Mouse (Mus musculus): ENCODE data around the gene Osbpl8. TPM values are rescaled to one million over a fixed set of nuclear protein-coding genes. Genes with fewer than 3 reads are reported as not detected.

The Osbpl8 gene
- polyA plus RNA-seq (2015; fragmentation: Nextera tagmentation; extraction: Ambion mirVana) = 13.1 and 13.7 TPM in 2 replicates

GRCm38 (mm10) chr10:111164304-111165218 is at the start of gene Osbpl8:
Osbpl8 (plus strand) TSS chr10:111164752.
- Histone ChIP-seq H3K4me2 (peak within 1 kb of the TSS; percentile 72), H3K36me3 (no peaks in the 10 kb centered on the region), H3K9ac (peak within 1 kb of the TSS; percentile 94), H3K27me3 (no peaks in the 10 kb centered on the region), H3K27ac (peak within 1 kb of the TSS; percentile 92), H3K9me3 (no peaks in the 10 kb centered on the region), H3K4me3 (peak within 1 kb of the TSS; percentile 94), H3K4me1 (peaks cover 12% of the 10 kb centered on the region; the same call in 1 of the 2 replicates)
- under 1% methylated on average over 82 of the region's 84 CpGs for WGBS
- ATAC-seq (ENCODE audit: insufficient number of reproducible peaks, insufficient read depth, low FRiP score, low TSS enrichment, low read depth) = peak; percentile 93

DNA sequence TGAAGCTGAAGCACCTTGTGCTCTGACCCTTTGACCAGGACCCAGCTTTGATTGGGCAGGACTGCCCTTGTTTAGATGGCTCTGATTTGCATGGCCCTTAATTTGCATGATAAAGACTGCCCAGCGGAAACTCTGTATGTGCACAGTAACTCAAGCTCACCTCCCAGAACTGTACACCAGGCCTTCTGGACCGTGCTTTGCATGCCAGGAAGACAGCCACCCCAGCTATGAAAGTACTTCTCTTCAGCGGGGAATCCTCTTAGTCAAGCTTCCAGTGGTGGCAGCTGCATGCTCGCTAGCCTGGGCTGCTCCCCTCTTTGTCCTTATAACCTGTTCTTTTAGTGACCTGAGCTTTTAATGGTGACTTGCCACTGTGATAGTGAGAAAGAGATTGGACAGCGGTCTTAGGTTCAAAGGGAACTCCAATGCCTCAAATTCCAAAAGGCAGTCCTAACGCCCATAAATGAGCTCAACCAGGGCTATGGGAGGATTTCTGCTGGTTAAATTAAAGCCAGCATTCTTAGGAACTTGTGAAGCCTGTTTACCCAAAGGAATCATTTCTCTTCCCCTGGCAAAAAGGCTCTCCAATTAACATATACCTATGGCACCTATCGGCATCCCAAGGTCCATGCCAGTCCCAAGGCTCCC is 47.2 kb upstream of the Osbpl8 start:
- H3K4me3 ChIP-seq = no peak overlapping the region
- H3K4me2 ChIP-seq = no peak overlapping the region
- no peaks in the 10 kb centered on the region for H3K9me3 ChIP-seq
- no peaks in the 10 kb centered on the region for H3K36me3 ChIP-seq
- H3K27ac ChIP-seq = no peak overlapping the region
- no peaks in the 10 kb centered on the region for H3K4me1 ChIP-seq
- no peaks in the 10 kb centered on the region for H3K27me3 ChIP-seq
- no peak overlapping the region for H3K9ac ChIP-seq
- WGBS = 61% methylated on average over 7 of the region's 7 CpGs
- ATAC-seq (ENCODE audit: insufficient number of reproducible peaks, insufficient read depth, low FRiP score, low TSS enrichment, low read depth) = no peak

GRCm38 (mm10) chr10:111118292-111118691 is 46.3 kb upstream of the Osbpl8 start:
- no peak overlapping the region for H3K9ac ChIP-seq
- H3K27me3 ChIP-seq = no peaks in the 10 kb centered on the region
- WGBS = 68% methylated on average over 9 of the region's 9 CpGs
- no peaks in the 10 kb centered on the region for H3K4me1 ChIP-seq
- no peak overlapping the region for H3K27ac ChIP-seq
- ATAC-seq (ENCODE audit: insufficient number of reproducible peaks, insufficient read depth, low FRiP score, low TSS enrichment, low read depth) = no peak
- no peaks in the 10 kb centered on the region for H3K9me3 ChIP-seq
- H3K4me3 ChIP-seq = no peak overlapping the region
- no peak overlapping the region for H3K4me2 ChIP-seq
- no peaks in the 10 kb centered on the region for H3K36me3 ChIP-seq

DNA sequence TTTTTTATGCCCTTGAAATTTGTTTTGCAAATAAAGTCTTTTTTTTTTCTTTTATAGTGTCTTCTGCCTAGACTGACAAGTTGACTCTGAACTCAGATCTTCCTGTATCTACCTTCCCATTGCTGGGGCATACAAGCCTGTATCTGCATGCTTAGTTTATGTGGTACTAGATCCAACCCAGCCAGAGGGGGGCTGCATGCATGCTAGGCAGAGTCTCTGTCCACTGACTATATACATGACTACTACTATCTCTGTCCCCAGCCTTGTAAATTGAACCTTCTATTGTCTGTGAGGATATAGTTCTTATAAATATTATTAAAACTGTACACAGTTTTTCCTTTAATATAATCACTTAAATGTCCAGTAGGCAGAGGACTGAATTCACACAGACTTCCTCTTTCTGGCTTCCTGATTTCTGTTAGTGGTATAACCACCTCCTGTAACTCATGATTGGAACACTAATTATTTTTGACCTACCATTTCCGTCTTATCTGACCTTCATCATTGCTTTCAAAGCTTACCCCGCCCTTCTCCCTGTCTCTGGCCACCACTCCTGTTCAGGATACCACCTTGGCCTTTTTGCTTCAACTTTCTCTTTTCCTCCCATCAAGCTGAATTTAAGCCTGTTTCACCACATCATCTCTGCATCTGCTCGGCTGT is 45.4 kb upstream of the Osbpl8 start:
- H3K4me3 ChIP-seq = no peak overlapping the region
- 56% methylated on average over 3 of the region's 3 CpGs for WGBS
- no peak overlapping the region for H3K27ac ChIP-seq
- no peak for ATAC-seq (ENCODE audit: insufficient number of reproducible peaks, insufficient read depth, low FRiP score, low TSS enrichment, low read depth)
- no peaks in the 10 kb centered on the region for H3K36me3 ChIP-seq
- no peaks in the 10 kb centered on the region for H3K27me3 ChIP-seq
- H3K4me1 ChIP-seq = no peaks in the 10 kb centered on the region
- H3K4me2 ChIP-seq = no peak overlapping the region
- H3K9me3 ChIP-seq = no peaks in the 10 kb centered on the region
- H3K9ac ChIP-seq = no peak overlapping the region

DNA sequence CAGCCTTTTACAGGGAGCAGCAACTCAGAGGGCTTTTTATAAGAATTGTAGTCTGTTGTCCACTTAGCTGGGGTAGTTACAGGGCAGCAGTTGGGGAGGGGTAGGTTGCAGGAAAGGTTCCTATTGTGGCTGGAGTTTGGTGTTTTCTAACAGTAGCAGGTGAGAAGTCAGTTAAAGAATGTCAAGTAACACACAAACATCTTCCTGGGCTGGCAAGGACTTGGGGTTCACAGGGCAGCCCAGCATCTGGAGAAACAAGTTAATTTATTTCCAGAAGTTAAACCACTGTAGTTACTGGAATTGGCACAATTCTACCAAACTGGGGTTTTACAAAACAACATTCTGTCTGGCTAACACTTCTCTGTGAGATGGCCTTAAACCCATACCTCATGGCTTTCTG is 44.8 kb upstream of the Osbpl8 start:
- no peaks in the 10 kb centered on the region for H3K4me1 ChIP-seq
- ATAC-seq (ENCODE audit: insufficient number of reproducible peaks, insufficient read depth, low FRiP score, low TSS enrichment, low read depth) = no peak
- H3K4me2 ChIP-seq = no peak overlapping the region
- H3K36me3 ChIP-seq = no peaks in the 10 kb centered on the region
- no peaks in the 10 kb centered on the region for H3K9me3 ChIP-seq
- no peaks in the 10 kb centered on the region for H3K27me3 ChIP-seq
- H3K27ac ChIP-seq = no peak overlapping the region
- no peak overlapping the region for H3K9ac ChIP-seq
- no peak overlapping the region for H3K4me3 ChIP-seq

GRCm38 (mm10) chr10:111122864-111123398 is 41.6 kb upstream of the Osbpl8 start:
- Histone ChIP-seq H3K27ac (no peak overlapping the region), H3K9me3 (no peaks in the 10 kb centered on the region), H3K4me2 (no peak overlapping the region), H3K9ac (no peak overlapping the region), H3K4me1 (no peaks in the 10 kb centered on the region), H3K4me3 (no peak overlapping the region), H3K27me3 (no peaks in the 10 kb centered on the region), H3K36me3 (no peaks in the 10 kb centered on the region)
- WGBS = 70% methylated on average over 10 of the region's 10 CpGs
- ATAC-seq (ENCODE audit: insufficient number of reproducible peaks, insufficient read depth, low FRiP score, low TSS enrichment, low read depth) = no peak

- Histone ChIP-seq H3K4me2 (no peak overlapping the region), H3K4me3 (no peak overlapping the region), H3K9me3 (no peaks in the 10 kb centered on the region), H3K27ac (no peak overlapping the region), H3K4me1 (no peaks in the 10 kb centered on the region), H3K27me3 (no peaks in the 10 kb centered on the region), H3K9ac (no peak overlapping the region), H3K36me3 (no peaks in the 10 kb centered on the region)
- ATAC-seq (ENCODE audit: insufficient number of reproducible peaks, insufficient read depth, low FRiP score, low TSS enrichment, low read depth) = no peak
- 89% methylated on average over 7 of the region's 7 CpGs for WGBS
Measured at GRCm38 (mm10) chr10:111124175-111124574, 40.4 kb upstream of the Osbpl8 start.

GRCm38 (mm10) chr10:111124767-111125315 is 39.7 kb upstream of the Osbpl8 start:
- no peak overlapping the region for H3K4me2 ChIP-seq
- no peaks in the 10 kb centered on the region for H3K9me3 ChIP-seq
- 60% methylated on average over 1 of the region's 1 CpGs for WGBS
- no peak overlapping the region for H3K27ac ChIP-seq
- H3K4me1 ChIP-seq = no peaks in the 10 kb centered on the region
- no peak overlapping the region for H3K9ac ChIP-seq
- H3K36me3 ChIP-seq = no peaks in the 10 kb centered on the region
- no peaks in the 10 kb centered on the region for H3K27me3 ChIP-seq
- no peak overlapping the region for H3K4me3 ChIP-seq
- no peak for ATAC-seq (ENCODE audit: insufficient number of reproducible peaks, insufficient read depth, low FRiP score, low TSS enrichment, low read depth)

- Histone ChIP-seq H3K27ac (no peak overlapping the region), H3K36me3 (no peaks in the 10 kb centered on the region), H3K4me3 (no peak overlapping the region), H3K9me3 (no peaks in the 10 kb centered on the region), H3K4me1 (no peaks in the 10 kb centered on the region), H3K9ac (no peak overlapping the region), H3K27me3 (no peaks in the 10 kb centered on the region), H3K4me2 (no peak overlapping the region)
- ATAC-seq (ENCODE audit: insufficient number of reproducible peaks, insufficient read depth, low FRiP score, low TSS enrichment, low read depth) = no peak
- 87% methylated on average over 10 of the region's 10 CpGs for WGBS
Measured at GRCm38 (mm10) chr10:111127388-111127787, 37.2 kb upstream of the Osbpl8 start.

DNA sequence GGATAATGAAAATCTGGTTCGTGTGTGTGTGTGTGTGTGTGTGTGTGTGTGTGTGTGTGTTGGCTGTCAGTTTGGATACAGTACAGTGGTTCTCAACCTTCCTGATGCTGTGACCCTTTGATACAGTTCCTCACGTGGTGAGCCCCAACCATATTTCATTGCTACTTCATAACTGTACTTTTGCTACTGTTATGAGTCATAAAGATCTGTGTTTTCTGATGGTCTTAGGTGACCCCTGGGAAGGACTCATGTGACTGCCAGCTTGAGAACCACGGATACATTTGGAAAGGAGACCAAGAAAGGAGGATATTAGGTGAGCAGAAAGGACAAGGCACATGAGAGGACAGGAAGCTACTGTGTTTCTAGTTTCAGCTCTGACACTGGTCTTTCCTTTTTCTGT is 36.1 kb upstream of the Osbpl8 start:
- Histone ChIP-seq H3K4me2 (no peak overlapping the region), H3K9ac (no peak overlapping the region), H3K27me3 (no peaks in the 10 kb centered on the region), H3K4me3 (no peak overlapping the region), H3K9me3 (no peaks in the 10 kb centered on the region), H3K36me3 (no peaks in the 10 kb centered on the region), H3K27ac (no peak overlapping the region), H3K4me1 (no peaks in the 10 kb centered on the region)
- 69% methylated on average over 3 of the region's 3 CpGs for WGBS
- no peak for ATAC-seq (ENCODE audit: insufficient number of reproducible peaks, insufficient read depth, low FRiP score, low TSS enrichment, low read depth)

DNA sequence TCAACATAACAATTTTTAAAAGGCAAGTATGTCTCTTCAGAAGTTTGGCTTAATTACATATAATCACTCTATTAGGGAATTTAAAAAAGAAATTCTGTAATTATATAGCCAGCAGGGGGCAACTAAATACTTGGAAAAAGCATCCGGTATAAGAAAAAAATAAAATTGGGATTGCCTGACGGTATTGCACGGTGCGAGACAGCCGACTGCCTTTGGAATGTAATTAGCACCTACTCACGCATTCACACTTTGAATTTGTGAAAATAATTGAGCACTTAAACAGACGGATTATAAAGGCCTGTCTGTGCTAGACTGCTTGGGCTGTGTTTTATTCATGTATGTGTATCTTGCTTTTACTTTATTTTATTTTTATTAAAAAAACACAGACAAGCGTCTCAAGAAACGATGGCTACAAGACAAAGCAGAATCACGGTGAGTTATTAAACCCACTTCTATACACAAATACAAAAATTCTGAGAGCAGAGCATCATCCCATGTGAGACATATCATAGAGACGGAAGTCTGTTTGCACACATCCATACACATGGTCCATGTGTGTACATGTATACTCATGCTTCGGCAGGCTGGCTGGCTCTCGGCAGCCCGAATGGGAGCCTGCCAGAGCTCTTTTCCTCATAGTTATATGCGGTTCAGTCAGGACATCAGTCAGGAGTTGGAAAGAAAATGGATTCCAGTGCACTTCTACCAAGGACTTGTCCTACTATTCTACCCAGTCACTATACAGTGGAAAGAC is 34.5 kb upstream of the Osbpl8 start:
- Histone ChIP-seq H3K4me2 (no peak overlapping the region), H3K9me3 (no peaks in the 10 kb centered on the region), H3K4me1 (no peaks in the 10 kb centered on the region), H3K36me3 (no peaks in the 10 kb centered on the region), H3K27me3 (no peaks in the 10 kb centered on the region), H3K4me3 (no peak overlapping the region), H3K27ac (no peak overlapping the region), H3K9ac (no peak overlapping the region)
- 80% methylated on average over 15 of the region's 15 CpGs for WGBS
- no peak for ATAC-seq (ENCODE audit: insufficient number of reproducible peaks, insufficient read depth, low FRiP score, low TSS enrichment, low read depth)
